Mouse (Mus musculus) urinary bladder, adult 2 months (tissue): ENCODE data around the gene Gm4788. TPM values are rescaled to one million over a fixed set of nuclear protein-coding genes. Genes with fewer than 3 reads are reported as not detected.
"Not testable (repeated sequence)": the region's sequence is repeated elsewhere in the genome, so short reads cannot be mapped to it uniquely, and the experiment has no call there.

Experiments
- DNase-seq: peaks from one replicate; pipeline ENCODE4 v3.0.0; 2022; ENCODE audit warnings: low spot score
- polyA plus RNA-seq: library from polyadenylated mRNA; depleted of rRNA; stranded (reverse); fragments of >200 nt; gene quantifications from 2 replicates; pipeline ENCODE4 v1.2.3, GENCODE M21; 2012; rRNA removed

The Gm4788 gene
- polyA plus RNA-seq = not detected in 2 replicates

GRCm38 (mm10) chr1:139781143-139781542 is at the start of gene Gm4788:
Gm4788 (minus strand) TSS chr1:139781243.
- DNase-seq = no peak

DNA sequence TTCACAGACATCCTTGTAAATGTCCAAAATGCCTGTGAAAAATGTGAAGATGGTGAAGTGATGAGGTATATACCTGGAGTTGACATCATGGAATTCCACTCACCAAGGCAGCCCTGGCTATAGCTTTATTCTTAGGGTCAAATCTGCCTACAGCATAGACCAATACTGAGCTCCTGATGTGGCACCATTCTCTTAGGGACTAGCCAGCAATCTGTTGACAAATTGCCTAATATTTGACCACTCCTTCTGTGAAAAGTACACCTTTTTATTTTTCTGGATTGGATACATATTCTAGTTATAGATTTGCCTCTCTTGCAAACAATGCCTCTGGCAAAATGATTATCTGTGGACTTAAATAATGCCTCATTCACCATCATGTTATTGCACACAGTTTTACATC is 27.6 kb upstream of the Gm4788 start:
- DNase-seq = no peak

DNA sequence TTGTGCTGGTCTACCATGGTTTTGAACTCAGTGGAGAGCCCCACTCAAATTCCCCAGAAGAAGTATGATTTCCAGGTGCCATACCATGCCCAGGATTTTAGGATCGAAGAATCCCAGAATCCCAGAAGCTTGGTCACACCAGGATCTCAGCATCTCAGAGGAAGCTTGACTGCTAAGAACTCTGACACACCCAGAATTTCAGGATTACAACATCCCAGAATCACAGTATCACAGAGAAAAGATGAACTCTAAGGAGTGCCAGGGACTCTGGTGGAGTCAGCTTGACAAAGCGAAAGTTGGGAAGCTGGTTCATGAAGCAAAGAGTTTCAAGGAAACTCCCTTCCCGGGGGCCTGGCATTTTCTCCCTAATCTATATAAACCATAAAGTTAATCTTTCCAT is 11.1 kb downstream of the Gm4788 start:
- DNase-seq = not testable (repeated sequence)

- not testable (repeated sequence) for DNase-seq
Observed at GRCm38 (mm10) chr1:139716681-139717080, 64.4 kb downstream of the Gm4788 start.

- DNase-seq = not testable (repeated sequence)
Observed at GRCm38 (mm10) chr1:139716249-139716648, 64.8 kb downstream of the Gm4788 start.

- not testable (repeated sequence) for DNase-seq
Observed at GRCm38 (mm10) chr1:139649921-139650320, 131.1 kb downstream of the Gm4788 start.

Other genes with a start within 250 kb of the Gm4788 start
- gene Cfhr1, start 221.0 kb downstream of the Gm4788 start, polyA plus RNA-seq = not detected in 2 replicates
- 0.22 and 0.23 TPM in 2 replicates for gene Cfhr2, start 77.5 kb upstream of the Gm4788 start, polyA plus RNA-seq